Mouse (Mus musculus) liver, postnatal 0 days (tissue): Measurements from ENCODE around the gene Lyz1.

ENCODE experiments used
- CTCF ChIP-seq: sonication (generic); IDR thresholded peaks from 2 replicates; pipeline ENCODE4 v1.5.1; 2016; ENCODE audit warnings: antibody characterized with exemption, low read depth
- EP300 ChIP-seq: IDR thresholded peaks from 2 replicates; pipeline ENCODE4 v1.6.1; 2016; ENCODE audit warnings: antibody characterized with exemption, low read depth, mild to moderate bottlenecking

DNA sequence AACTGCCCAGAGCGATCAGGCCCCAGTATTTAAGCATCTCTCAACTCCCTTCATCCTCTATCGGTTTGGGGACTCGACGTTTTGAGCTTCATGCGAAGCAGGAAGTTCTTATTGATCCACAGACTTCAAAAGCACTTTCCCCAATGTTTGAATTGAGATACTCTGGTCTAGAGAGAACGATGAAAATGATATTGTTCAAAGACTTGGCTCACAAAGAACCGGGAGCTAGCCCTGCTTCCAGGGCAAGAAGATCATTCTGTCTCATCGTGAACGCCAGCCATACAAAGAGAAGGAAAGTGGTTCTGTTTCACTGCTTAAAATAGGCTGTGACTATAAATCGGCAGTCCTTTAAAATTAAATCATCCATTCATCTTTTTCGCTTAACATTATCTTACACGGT lies 54.1 kb downstream of the Lyz1 start, which contains the start of gene 9530003J23Rik:
- TF ChIP-seq EP300 (no peak), CTCF (no peak)
